Mouse (Mus musculus) left cerebral cortex, postnatal 36 days (tissue): ENCODE data around the gene Mapkap1. TPM values are rescaled to one million over a fixed set of nuclear protein-coding genes. Genes with fewer than 3 reads are reported as not detected.
A peak's percentile ranks its signal among the peaks of the same experiment; 100 is the strongest.

Experiments used
- DNase-seq, 2 experiments: peaks; one replicate each; pipeline ENCODE4 v3.0.0; 2021 to 2022; ENCODE audit warnings: low spot score in 2 of 2, mixed read lengths in 1 of 2
- intact Hi-C: fragments of 180-260 bp; cut with DNase I; formaldehyde crosslinking; loops from one replicate; pipeline ENCODE4 v1.15.1; 2025
- total RNA-seq, 2 experiments: library from RNA; stranded (reverse); gene quantifications; 2 replicates each; pipeline ENCODE4 v1.2.3; 2021

Gene Mapkap1
- total RNA-seq: 10 to 100 TPM; 65.2 to 67.8 TPM

DNA sequence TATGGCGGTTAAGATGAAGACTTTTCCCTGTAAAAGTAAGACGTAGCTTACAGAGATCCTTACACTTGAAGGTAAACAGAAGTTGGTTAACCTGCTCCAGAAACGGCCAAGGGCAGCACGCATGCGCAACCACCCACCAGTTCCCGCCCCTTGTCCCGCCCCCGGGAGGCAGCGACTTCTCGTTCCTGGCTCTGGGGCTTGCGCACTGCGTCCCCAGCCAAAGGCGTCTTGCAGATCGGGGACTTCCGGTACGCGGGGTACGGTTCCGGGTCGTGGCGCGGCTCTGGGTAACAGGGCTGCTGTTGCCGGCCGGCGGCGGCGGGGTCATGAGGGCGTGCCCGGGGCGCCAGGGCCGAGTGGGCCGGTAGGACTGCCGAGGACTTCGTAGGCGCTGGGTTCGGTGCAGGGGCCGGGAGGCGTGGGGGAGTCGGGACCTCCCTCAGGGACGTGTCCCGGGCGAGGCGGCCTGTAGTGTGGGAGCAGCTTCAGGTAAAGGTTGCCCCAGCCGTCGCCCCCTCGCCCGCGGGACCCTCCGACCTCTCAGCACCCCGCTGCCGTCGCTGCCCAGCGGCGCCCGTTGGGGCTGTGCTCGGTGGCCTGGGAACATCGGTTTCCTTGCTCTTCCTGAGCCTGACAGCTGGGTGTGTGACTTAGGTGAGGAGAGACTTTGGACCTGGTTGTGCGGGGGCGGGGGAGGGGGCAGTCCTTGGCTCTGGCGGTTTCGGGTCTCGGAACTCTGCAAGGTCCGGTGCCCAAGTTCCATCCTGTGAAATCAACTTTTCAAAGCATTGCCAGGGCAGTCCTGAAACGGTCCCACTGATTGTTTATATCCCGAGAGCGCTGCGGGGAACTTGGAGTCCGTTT, at the start of gene Mapkap1:
TSS of gene Mapkap1 (plus strand) at position 171 of the 864 bp plus-strand sequence.
- intact Hi-C loops: loop anchor here (1.0 kb wide), 1 partner anchor 34 kb away; the partner anchor contains the start of gene Pbx3
- peak; percentile 95 to 97 for DNase-seq

DNA sequence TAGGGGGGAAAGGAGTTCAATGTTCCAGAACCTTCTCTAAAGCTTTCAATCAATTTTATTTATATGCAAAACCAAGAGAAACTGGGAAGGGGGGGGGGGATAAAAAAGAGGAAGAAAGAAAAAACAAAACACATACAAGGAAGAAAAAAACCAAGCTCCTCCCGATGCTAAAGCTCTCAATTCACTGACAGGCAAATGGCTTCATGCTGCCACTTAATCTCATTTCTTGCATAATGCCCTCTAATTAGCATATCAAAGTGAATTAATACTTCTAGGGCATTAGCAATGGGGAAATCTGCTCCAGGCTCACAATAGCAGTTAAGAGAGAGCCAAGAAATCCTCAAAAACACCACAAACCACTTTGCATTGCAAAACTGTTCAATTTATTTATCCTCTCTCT, 42.9 kb upstream of the Mapkap1 start:
- DNase-seq: no peak
- intact Hi-C loops: loop anchor here (5.0 kb wide), 1 partner anchor 116 kb away; no protein-coding TSS in a partner anchor

DNA sequence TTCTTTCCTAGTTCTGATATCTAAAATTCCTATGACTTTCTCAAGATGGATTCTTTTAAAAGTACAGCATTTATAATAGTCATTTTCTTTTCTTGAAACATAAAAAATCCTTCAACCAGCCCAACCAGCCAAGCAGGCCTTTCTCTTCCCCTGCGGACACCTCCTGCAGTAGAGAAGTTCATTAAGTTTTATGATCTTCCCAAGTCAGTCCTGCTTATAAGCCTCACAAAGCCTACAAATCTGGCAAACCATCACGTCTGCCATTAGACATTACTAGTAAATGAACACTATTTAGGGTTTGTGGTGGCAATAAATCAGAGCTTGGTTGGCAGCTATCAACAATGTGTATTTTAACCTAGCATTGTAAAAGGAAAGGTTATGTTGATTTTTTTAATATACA, 39.5 kb upstream of the Mapkap1 start:
- no peak for DNase-seq
- intact Hi-C loops: no loop called here

DNA sequence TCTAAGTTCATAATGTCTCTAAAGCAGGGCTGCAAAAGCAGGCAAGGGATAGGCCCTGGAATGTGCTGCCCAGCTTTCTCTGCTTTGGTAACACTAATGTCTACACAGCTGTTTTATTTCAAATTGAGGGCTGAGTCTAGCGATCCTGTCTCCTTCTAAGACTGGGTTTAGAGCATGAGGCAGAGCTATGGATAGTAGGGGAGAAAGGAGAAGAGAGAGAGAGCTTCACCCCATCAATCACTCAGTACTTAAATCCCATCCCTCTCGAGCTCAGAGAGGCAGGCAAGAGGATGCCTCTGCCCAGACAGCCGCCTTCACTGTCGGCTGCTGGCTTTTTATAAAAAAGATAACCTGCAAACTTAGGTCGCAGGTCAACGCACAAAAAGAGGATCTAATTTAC, 38.2 kb upstream of the Mapkap1 start:
- intact Hi-C loops: no loop called here
- no peak for DNase-seq

DNA sequence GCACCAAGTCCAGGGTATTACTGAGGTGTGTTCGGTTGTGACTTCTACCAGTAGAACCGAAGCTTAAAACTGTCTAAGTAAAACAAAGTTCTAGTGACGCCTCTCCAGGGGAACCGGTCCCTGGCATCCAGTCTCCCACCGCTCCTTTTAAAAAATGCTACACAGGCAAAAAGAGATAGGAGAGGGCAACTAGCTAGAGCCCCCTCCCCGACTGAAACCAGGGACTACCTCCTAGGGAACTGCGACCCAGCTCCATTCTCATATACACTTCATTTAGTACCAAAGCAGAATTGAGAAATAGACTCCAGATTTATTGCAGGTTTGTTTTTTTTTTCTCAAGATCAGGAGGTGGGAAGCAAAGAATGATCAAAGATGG, 36.2 kb upstream of the Mapkap1 start:
- intact Hi-C loops: no loop called here
- DNase-seq: no peak

DNA sequence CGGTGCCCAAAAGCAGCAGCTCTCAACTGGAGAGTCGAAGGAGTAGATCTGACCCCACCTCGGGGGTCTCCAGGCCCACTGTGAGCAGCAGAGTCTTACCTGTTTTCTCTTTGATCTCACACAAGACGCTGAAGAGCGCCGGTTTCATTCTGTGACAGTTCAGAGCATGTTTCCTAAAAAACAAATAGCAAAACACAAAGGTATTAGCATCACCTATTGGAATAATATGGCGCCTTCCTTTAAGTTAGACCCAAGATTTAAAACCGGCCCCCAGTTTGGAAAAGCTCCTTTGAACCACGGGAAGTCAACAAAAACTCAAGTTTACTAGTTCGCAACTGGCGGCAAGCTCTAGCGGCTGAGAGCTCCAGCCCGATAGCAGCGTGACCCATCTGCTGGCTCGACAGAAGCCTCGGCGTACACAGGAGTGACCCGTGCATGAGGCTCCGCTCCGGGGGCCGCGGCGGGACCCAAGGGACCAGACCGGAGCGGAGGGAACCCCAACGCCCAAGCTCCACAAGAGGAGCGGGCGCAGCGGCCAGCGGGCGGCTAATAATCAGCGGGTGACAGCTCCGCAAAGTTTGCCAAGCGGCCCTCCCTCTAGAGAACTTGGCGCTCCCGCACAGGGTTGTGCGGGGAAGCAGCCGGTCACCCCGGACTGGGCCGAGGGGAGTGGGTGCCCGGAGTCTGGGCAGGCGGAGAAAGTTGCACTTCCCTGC, 35.7 kb upstream of the Mapkap1 start:
- peak; percentile 6 to 10 for DNase-seq
- intact Hi-C loops: no loop called here

DNA sequence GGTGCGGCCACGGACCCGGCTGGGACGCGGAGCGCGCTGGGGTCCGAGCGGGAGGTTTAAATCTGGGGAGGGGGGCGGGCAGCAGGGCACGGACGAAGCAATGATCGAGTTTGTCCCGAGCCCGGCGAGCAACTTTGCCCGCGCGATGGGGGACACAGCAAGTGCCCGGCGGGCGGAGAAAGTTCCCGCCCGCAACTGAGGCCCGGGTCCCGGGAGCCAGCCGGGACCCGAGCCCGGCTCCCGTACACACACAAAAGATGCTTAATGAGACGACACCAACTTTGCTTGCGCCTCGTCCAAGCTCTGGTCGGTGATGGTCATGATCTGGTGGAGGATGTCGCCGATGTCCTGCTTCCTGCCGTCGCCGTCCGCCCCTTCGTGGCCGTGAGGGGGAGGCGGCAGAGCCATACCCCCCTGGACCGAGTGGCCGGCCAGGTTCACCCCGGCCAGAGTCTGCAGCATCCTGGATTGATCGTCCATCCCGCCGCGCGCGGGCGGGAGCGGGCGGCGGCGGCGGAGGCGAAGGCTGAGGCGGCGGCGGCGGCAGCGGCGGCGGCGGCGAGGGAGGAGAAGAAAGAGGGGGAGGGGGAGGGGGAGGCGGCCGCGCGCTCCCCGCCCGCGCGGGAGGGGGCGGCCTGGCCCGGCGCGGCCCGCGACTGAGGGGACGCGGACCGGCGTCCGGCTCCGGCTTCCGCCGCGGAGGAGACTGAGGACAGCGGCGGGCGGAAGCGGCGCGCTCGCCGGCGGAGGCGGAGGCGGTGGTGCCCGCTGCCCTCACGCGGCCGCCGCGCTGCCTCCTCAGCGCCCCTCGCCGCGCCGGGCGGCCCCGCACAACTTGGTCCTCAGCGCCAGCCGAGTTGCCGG, 34.9 kb upstream of the Mapkap1 start:
- intact Hi-C loops: no loop called here
- DNase-seq: peak; percentile 12 to 36

DNA sequence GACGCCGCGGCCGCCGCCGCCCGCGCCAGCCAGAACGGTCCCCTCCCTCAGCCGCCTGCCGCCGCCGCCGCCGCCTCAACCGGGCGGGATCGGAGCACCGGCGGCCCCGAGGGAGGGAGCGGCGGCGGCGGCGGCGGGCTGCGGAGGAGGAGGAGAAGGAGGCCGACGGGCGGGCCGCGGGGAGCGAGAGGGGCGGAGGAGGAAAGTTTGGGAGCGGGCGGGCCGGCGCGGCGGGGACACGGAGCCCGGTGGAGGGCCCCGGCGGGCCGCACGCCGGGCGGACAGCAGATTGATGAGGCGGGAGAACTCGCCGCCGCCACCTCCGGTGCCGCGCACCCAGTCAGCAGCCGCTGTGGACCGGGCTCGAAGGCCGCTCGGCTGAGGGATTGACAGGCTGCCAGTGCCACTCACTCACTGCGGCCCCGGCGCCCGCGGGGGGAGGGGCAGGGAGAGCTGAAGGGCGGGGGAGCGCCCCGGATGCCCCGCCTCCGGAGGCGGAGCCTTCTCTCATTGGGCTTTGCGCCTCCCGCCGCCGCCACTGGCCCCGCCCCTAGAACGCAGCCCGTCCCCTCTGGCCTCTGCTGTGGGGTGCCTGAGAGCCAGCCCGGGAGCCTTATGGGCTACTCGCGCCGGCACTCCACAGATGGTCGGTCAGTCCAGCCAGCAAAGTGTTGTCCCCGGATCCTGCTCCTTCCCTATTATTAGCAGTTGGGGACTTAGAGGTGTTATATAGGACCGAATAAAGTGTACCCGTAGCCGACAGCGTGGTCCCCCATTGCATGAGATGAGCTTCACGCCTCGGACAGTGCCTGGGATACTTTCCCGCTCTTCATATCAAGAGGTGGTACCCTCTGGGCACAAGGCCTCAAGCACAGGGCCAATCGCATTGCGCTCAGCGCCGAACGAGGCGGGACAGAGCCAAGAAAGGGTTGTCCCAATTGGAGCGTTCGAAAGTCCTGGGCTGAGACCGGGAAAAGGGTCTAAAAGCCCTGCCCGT, 34.0 kb upstream of the Mapkap1 start, which contains the start of gene Pbx3:
TSS of gene Pbx3 (minus strand) at position 838 of the 997 bp plus-strand sequence.
- intact Hi-C loops: loop anchor here (1.0 kb wide), 1 partner anchor 34 kb away; the partner anchor contains the start of gene Mapkap1
- peak; percentile 86 to 89 for DNase-seq

DNA sequence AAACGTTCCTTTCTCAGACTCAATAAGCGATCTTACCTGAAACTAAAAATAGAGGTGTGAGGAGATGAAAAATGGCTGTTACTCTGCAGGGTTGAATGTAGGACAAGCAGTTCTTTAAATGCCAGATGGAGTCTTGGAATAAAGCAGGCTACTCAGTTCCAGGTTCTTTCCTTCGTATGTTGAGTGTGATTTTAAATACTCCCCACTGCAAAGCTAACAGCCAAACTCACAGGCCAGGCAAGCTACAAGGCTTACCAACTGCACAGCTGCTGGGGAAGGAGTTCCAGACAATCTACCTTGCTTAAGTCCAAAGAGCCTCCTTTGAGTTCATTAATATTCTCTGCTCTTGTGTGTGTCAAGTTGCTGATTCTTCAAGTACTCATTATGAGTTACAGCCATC, 32.7 kb upstream of the Mapkap1 start:
- intact Hi-C loops: loop anchor here (1.0 kb wide), 1 partner anchor 32 kb away; the partner anchor contains the start of gene Mapkap1
- DNase-seq: no peak

DNA sequence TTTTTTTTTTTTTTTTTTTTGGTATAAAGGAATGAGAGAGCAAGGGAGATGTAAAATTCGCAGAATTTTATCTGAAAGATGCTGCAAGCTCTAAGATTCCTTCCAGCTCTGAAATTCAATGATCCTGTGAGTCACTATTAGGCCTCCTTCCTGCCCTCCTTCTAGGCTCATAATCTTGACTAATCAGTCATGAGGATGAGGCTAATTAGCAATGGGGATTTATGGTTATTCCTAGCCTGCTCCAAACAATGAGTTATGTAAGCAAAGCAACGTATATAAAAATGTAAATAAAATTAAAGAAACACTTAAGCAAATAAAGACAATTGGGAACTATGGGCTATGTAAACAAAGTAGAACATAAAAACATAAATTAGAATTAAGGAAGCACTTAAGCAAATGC, 32.2 kb upstream of the Mapkap1 start:
- no peak for DNase-seq
- intact Hi-C loops: no loop called here

DNA sequence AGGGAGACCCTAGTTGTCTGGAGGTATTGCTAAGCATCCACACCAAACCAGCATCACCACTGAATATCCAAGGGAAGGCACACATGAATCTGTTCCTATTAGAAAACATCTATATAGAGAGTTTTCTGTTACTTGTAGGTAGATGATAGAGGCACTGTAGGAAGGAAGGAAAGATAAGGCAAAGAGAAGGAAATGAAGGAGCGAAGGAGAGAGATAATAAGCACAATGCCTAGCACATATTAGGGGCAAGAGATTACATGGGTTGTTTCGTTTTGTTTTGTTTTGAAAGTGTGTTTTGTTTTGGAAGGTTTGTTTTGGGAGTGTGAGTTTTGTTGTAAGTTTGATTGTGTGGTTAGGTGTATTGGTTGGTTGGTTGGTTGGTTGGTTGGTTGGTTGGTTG, 27.6 kb upstream of the Mapkap1 start:
- intact Hi-C loops: no loop called here
- DNase-seq: no peak

DNA sequence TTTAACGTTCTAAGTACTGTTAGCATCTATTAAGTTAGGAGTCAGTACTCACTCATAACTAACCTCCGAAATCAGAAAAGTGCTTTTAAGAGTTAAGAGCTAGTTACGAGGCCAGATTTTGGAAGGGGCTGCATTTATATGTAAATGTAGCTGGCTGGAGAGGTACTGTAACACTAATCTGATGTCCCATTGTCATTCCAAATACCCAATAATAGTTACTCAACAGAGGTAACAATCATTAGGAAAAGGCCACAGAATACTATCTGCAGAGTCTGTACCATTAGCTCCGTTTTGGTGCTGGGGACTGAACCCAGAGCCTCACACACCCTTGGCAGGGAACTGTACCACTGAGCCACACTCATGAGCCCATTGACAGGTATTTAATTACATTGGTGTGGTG, 7.0 kb upstream of the Mapkap1 start:
- intact Hi-C loops: no loop called here
- DNase-seq: no peak

DNA sequence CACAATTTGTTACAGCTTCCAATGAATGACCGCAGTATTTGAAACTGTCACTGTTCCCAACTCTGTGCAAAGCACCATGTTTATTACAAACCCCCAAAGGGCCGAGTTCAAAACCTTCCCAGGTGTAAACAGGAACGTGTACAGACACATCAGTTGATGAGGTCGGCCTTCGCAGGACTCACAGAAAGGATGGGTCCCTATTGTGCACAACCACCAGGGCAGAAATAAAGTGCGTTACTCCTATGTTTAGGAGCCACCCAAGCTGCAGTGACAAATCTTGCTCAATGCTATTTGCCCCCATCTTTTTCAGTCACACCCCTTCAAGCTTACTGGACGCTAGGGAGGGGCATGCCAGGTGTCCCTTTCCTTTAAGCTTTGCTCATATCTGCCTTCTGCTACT, 1.0 kb downstream of the Mapkap1 start:
- intact Hi-C loops: no loop called here
- no peak for DNase-seq

DNA sequence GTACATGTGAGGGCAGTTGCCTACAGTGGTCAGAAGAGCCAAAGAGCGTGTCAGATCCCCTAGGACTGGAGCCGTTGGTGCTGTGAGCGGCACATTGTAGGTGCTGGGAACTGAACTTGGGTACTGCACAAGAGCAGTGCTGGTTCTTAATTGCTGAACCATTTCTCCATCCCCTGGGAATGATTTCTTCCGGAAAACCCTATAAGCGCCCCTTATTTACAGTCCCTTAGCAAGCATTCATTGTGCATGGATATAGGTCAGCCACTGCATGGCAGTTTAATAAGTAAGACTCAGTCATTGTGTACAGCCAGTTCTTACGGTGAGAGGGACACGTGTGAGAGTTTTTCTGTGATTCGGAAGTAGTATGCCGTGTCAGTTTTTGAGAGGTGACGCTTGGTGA, 1.8 kb downstream of the Mapkap1 start:
- intact Hi-C loops: no loop called here
- no peak for DNase-seq

DNA sequence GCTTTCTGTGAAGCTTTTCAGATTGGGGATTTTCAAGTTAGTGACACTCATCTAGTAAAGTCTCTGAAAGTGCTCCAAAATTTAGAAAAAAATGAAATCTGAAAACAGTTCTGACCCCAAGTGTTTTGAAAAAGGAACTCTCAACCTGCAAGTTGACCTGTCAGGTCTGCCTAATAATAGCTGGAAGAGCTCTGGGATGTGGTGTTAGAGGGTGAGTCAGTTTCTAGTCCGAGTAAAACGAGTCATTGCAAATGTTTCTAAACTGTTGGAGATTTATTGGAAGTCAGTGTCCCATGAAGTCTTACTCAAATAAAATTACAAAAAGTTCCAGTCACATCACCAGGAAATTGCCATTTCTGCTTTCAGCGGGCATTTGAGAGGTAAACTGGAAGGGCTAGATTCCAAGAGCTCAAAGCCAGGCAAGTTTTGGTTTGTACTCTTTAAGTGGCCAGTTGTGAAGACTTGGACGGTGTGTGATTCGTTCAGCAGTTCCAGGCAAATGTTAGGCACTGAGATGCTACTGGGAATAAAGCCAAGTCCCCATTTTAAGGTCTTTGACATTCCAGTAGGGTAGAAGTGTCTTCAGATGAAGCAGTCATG, 3.3 kb downstream of the Mapkap1 start:
- intact Hi-C loops: no loop called here

DNA sequence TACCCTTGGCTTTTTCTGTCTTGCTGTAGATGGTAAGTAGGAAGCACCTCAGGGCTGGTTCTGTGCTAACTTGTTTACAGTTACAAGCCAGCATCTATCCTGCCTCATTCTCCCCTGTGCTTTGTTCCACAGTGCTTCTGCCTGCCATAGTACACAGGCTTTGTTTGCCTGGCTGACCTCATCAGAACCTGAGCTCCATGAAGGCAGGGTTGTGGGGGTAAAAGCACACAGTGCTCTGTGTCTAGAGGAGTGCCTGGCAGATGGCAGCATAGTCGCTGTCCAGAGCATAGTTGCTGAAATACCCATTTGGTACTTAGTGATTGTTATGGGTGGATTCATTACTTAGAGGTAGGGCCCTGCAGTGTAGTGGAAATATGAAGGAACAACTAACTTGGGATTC, 13.7 kb downstream of the Mapkap1 start:
- no peak for DNase-seq
- intact Hi-C loops: no loop called here

More for the DNA sequence above, 3.3 kb downstream of the Mapkap1 start:
- no peak for DNase-seq

DNA sequence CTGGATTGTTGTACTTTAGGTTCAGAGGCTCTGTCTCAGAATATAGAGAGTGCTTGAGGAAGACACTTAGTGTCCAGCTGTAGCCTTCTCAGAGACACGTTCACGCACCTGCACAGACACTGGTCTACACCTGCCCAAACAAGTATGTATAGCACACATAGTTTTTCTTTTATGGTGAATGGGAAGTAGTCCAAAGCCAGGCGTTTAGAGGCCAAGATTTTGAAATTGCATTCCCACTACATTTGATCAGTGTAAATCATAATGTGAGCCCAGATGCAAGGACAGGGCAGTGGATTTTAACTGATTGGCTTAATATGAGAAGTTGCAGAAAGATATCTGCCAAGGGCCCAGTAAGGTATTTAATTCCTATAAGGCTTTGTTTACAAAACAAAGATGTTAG, 17.6 kb downstream of the Mapkap1 start:
- intact Hi-C loops: no loop called here
- no peak for DNase-seq

DNA sequence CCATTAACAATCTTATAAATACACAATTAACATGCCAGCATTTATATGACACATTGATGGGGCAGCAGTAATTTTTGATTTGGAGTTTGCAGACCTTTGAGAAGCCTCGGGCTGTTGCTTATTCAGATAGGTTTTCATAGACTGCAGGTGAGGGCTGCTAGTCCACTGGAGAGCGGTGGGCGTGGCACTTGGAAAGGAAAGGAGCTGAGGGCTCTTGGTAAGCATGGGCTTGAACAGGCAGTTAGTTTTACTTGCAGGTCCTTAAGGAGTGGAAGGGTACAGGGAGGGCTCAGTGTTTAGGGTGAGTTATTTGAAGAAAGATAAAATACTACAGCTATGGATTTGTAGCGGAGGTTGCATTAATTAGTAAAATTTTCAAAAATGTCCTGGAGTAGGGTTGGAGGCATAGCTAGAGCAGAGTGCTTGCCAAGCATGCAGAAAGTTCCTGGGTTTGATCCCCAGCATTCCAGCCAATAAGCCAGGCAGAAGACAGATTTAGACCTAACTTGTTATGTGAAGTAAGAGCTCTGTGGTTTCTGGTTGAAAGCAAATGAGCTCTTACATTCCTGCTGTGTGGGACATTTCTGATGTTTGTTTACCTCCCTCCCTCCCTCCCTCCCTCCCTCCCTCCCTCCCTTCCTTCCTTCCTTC, 19.1 kb downstream of the Mapkap1 start:
- DNase-seq: no peak
- intact Hi-C loops: no loop called here
